In genomic region chr10:8944586-8944985, GRCm38 (mm10) we compare ENCODE assay signal across 14 mouse cellular contexts. TPM values are rescaled to one million over a fixed set of nuclear protein-coding genes. Genes with fewer than 3 reads are reported as not detected.
DNase-seq lines count a peak whose midpoint lies in the region; ATAC-seq and TF ChIP-seq lines count a peak whose summit lies in the region.
"Had no signal": no experiment of that assay in that cellular context is flagged by ENCODE, and none has a peak within 500 bp of the region (broad histone marks: within the 10 kb centered on the region; RNA-seq: fewer than 3 reads in every experiment).

No protein-coding gene starts in this region.

- H3K4me2 ChIP-seq in heart, embryonic 14.5 days (ENCODE audit: low read length), result peak overlapping the region; percentile 49
- peak overlapping the region; percentile 51 for H3K4me2 ChIP-seq in lung, embryonic 14.5 days
- H3K4me2 ChIP-seq in stomach, embryonic 14.5 days (replicated peaks; ENCODE audit: low read depth, low read length), result peak overlapping the region; percentile 31

- no peak for TF ChIP-seq POLR2A in embryonic fibroblast, embryonic 13.5 days (IDR thresholded peaks at IDR 0.05; ENCODE audit: low read depth, low read length)

- 72% methylated on average over 5 of the region's 5 CpGs for WGBS in heart, embryonic 14.5 days
- WGBS in lung, embryonic 14.5 days, result 55% methylated on average over 5 of the region's 5 CpGs
- WGBS in stomach, embryonic 14.5 days, result 66% methylated on average over 5 of the region's 5 CpGs

- H3K27ac ChIP-seq in heart, embryonic 14.5 days (replicated peaks in 1 of 2; ENCODE audit: control insufficient read depth in 1 of 2, insufficient read depth in 1 of 2, low read depth in 2 of 2, low read length in 2 of 2), result peak overlapping the region in 1 of 2 experiments; percentile 56; a peak in 1 of 4 replicates
- peak overlapping the region; percentile 72; the same call in 1 of the 2 replicates for H3K27ac ChIP-seq in lung, embryonic 14.5 days (ENCODE audit: low read depth)
- peak overlapping the region; percentile 93 for H3K27ac ChIP-seq in embryonic fibroblast, embryonic 13.5 days (ENCODE audit: insufficient read depth, low read length)
- H3K27ac ChIP-seq in stomach, embryonic 14.5 days (ENCODE audit: low read length), result peak overlapping the region; percentile 74
- H3K27ac ChIP-seq: liver, embryonic 14.5 days had no signal

- no peak for DNase-seq in heart, adult 9 months (ENCODE audit: low spot score in 2 of 2)
- no peak for DNase-seq in lung, embryonic 14.5 days
- DNase-seq in lung, postnatal 10 days, result no peak
- no peak for DNase-seq in embryo, embryonic 10 days (ENCODE audit: low spot score)
- no peak for DNase-seq in retina, postnatal 1 day
- DNase-seq: cerebellum, adult 11-12 months; kidney, adult 9 months; right cerebral cortex, postnatal 14 days had no signal

- ATAC-seq in heart, embryonic 14.5 days (ENCODE audit: insufficient number of reproducible peaks, insufficient read depth, low FRiP score, low read depth), result no peak
- ATAC-seq in lung, embryonic 14.5 days (ENCODE audit: insufficient read depth), result no peak
- no peak for ATAC-seq in stomach, embryonic 14.5 days (ENCODE audit: insufficient number of reproducible peaks, insufficient read depth, low FRiP score, low read depth)
- ATAC-seq: activated CD4-positive, CD25-positive, alpha-beta regulatory T cell, adult 4 months had no signal

- H3K27me3 ChIP-seq in heart, embryonic 14.5 days (ENCODE audit: control insufficient read depth, insufficient read depth, low read length), result no peaks in the 10 kb centered on the region
- no peaks in the 10 kb centered on the region for H3K27me3 ChIP-seq in lung, embryonic 14.5 days (ENCODE audit: insufficient read depth, low read length)
- H3K27me3 ChIP-seq in stomach, embryonic 14.5 days (ENCODE audit: control insufficient read depth, insufficient read depth, low read length), result no peaks in the 10 kb centered on the region

- no peaks in the 10 kb centered on the region for H3K9me3 ChIP-seq in heart, embryonic 14.5 days (ENCODE audit: control insufficient read depth, low read length)
- no peaks in the 10 kb centered on the region for H3K9me3 ChIP-seq in lung, embryonic 14.5 days (ENCODE audit: low read depth, low read length)
- H3K9me3 ChIP-seq in stomach, embryonic 14.5 days (ENCODE audit: control insufficient read depth, low read depth, low read length), result no peaks in the 10 kb centered on the region
- H3K9me3 ChIP-seq: forebrain, embryonic 10.5 days had no signal

- H3K4me3 ChIP-seq in heart, embryonic 14.5 days (ENCODE audit: control insufficient read depth in 1 of 2, insufficient read depth in 1 of 2, low read depth in 1 of 2, low read length in 2 of 2), result peak overlapping the region in 1 of 2 experiments; percentile 8; a peak in 1 of 4 replicates
- peak overlapping the region; percentile 7 for H3K4me3 ChIP-seq in lung, embryonic 14.5 days (ENCODE audit: low read depth, low read length)
- peak overlapping the region; percentile 46 for H3K4me3 ChIP-seq in embryonic fibroblast, embryonic 13.5 days (ENCODE audit: insufficient read depth, low read length)
- peak overlapping the region; percentile 17; the same call in 1 of the 2 replicates for H3K4me3 ChIP-seq in stomach, embryonic 14.5 days (ENCODE audit: low read depth, low read length)
- H3K4me3 ChIP-seq: forebrain, embryonic 10.5 days had no signal

- no peak for TF ChIP-seq CTCF in lung, embryonic 14.5 days (IDR thresholded peaks at IDR 0.05; ENCODE audit: low read depth)
- TF ChIP-seq CTCF in embryonic fibroblast, embryonic 13.5 days (IDR thresholded peaks at IDR 0.05; ENCODE audit: borderline replicate concordance, insufficient read depth, low read length), result no peak

- H3K9ac ChIP-seq in heart, embryonic 14.5 days (ENCODE audit: low read length), result peak overlapping the region; percentile 25; the same call in 1 of the 2 replicates
- no peak overlapping the region for H3K9ac ChIP-seq in lung, embryonic 14.5 days
- H3K9ac ChIP-seq in stomach, embryonic 14.5 days (replicated peaks; ENCODE audit: low read depth, low read length), result no peak overlapping the region
- H3K9ac ChIP-seq: liver, embryonic 14.5 days had no signal

- H3K36me3 ChIP-seq in heart, embryonic 14.5 days (ENCODE audit: control insufficient read depth, insufficient read depth, low read length), result no peaks in the 10 kb centered on the region
- no peaks in the 10 kb centered on the region for H3K36me3 ChIP-seq in lung, embryonic 14.5 days (ENCODE audit: insufficient read depth)
- no peaks in the 10 kb centered on the region for H3K36me3 ChIP-seq in stomach, embryonic 14.5 days (ENCODE audit: control insufficient read depth, insufficient read depth, low read length)
- H3K36me3 ChIP-seq: forebrain, embryonic 10.5 days had no signal

- peaks cover 0 to 2% of the 10 kb centered on the region in 2 experiments; a peak in 1 of 4 replicates for H3K4me1 ChIP-seq in heart, embryonic 14.5 days (ENCODE audit: control insufficient read depth in 2 of 2, insufficient read depth in 2 of 2, low read length in 2 of 2)
- no peaks in the 10 kb centered on the region for H3K4me1 ChIP-seq in lung, embryonic 14.5 days (ENCODE audit: insufficient read depth)
- H3K4me1 ChIP-seq in embryonic fibroblast, embryonic 13.5 days (ENCODE audit: control insufficient read depth, insufficient read depth, low read length), result no peaks in the 10 kb centered on the region
- peaks cover 9% of the 10 kb centered on the region; the same call in 1 of the 2 replicates for H3K4me1 ChIP-seq in stomach, embryonic 14.5 days (ENCODE audit: control insufficient read depth, insufficient read depth, low read length)

RNA-seq across cellular contexts. Expression of gene Sash1, which starts 58.7 kb away (rescaled TPM):
- polyA plus RNA-seq in heart, embryonic 14.5 days (2014; fragmentation: Nextera tagmentation; extraction: Ambion mirVana), result 4.4 and 5.0 TPM in 2 replicates
- 4.2 and 6.4 TPM in 2 replicates for polyA plus RNA-seq in lung, embryonic 14.5 days (2014; fragmentation: Nextera tagmentation; extraction: Ambion mirVana)
- polyA plus RNA-seq in embryonic fibroblast, embryonic 13.5 days (2011; ENCODE audit: insufficient read length, low read depth, missing spikeins), result 62.7 TPM in 2 replicates
- polyA plus RNA-seq in stomach, embryonic 14.5 days (2014; fragmentation: Nextera tagmentation; extraction: Ambion mirVana), result 9.3 and 9.7 TPM in 2 replicates
